Mouse (Mus musculus): ENCODE measurements around the gene Gm9789.
"Not testable (repeated sequence)": the region's sequence is repeated elsewhere in the genome, so short reads cannot be mapped to it uniquely, and the experiment has no call there.

Gm9789 gene

DNA sequence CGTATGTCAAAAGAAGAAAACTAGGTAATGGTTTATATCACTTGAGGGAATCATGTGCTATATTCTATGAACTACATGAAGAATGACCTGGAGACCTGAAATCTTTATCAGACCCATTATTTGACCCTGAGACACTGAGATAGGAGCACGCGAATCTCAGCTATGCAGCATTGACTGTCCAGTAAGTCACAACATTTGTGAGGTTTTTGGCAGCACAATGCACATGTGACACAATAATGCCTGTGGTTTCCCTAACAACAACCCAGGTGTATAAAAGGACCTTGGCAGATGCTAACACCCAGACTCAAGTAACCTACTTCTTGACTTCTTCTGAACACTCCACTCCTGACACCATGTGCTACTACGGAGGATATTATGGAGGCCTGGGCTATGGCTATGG, at the start of gene Gm9789:
TSS of gene Gm9789 (plus strand) at position 301 of the 400 bp plus-strand sequence.
- no peak for DNase-seq

DNA sequence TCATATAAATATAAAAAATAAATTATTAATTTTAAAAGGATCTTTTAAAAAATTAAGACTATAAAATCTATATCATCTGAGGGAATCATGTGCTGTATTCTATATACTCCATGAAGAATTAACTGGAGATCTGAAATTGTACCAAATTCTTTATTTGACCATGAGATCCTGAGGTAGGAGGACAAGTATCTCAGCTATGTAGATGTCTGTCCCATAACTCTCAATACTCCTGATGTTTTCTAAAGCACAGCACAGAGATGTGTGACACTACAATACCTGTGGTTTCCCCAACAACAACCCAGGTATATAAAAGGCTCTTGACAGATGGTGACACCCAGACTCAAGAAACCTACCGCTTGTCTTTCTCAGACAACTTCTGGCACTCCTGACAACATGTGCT, 17.2 kb upstream of the Gm9789 start, which contains the start of gene Gm6358:
TSS of gene Gm6358 (plus strand) at position 301 of the 400 bp plus-strand sequence.
- DNase-seq = no peak

DNA sequence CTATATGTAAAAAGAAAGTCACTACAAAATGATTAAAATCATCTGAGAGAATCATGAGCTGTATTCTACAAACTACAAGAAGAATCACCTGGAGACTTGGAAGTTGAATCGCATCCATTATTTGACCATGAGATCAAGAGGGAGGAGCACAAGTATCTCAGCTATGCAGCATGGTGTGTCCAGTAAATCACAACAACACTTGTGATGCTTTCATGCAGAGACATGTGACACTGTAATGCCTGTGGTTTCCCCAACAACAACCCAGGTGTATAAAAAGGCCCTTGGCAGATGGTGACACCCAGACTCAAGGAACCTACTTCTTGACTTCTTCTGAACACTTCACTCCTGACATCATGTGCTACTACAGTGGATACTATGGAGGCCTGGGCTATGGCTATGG, 7.0 kb upstream of the Gm9789 start, which contains the start of gene Gm10061:
TSS of gene Gm10061 (plus strand) at position 301 of the 400 bp plus-strand sequence.
- no peak for DNase-seq

DNA sequence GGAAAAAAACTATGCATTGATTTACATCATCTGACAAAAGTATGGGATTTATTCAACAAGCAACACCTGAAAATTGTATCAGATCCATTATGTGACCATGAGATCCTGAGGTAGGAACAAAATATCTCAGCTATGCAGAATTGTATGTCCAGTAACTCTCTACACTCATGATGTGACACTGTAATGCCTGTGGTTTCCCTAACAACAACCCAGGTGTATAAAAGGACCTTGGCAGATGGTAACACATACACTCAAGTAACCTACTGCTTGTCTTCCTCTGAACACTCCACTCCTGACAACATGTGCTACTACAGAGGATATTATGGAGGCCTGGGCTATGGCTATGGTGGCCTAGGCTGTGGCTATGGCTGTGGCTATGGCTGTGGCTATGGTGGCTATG, 11.4 kb downstream of the Gm9789 start, which contains the start of gene Gm7735:
TSS of gene Gm7735 (plus strand) at position 301 of the 400 bp plus-strand sequence.
- not testable (repeated sequence) for DNase-seq

DNA sequence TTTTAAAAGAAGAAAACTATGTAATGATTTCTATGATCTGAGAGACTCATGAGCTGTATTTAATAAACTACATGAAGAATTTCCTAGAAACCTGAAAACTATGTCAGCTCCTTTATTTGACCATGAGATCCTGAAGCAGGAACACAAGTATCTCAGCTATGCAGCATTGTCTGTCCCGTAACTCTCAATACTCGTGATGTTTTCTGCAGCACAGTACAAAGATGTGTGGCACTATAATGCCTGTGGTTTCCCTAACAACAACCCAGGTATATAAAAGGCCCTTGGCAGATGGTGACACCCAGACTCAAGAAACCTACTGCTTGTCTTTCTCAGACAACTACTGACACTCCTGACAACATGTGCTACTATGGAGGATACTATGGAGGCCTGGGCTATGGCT, 16.7 kb downstream of the Gm9789 start, which contains the start of gene 1110057P08Rik:
TSS of gene 1110057P08Rik (plus strand) at position 301 of the 400 bp plus-strand sequence.
- no peak for DNase-seq

DNA sequence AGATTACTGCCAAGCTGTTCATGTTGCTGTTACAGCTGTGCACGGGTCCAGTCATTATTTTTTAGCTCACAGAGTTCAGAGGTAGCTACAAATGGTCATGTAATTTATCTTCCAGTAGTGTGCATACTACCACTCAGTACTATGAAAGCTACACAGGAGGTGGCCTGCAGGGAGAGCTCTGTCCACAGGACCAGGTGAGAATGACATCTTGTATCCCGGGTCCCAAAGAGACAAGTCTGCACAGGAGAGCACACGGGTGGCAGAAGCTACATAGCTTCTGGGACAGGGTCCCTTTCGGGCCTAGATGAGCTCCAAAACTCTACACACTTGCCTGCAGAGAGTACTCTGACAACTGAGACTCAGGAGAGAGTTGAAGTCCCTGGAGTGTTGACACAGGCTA, 30.9 kb downstream of the Gm9789 start:
- no peak for DNase-seq

DNA sequence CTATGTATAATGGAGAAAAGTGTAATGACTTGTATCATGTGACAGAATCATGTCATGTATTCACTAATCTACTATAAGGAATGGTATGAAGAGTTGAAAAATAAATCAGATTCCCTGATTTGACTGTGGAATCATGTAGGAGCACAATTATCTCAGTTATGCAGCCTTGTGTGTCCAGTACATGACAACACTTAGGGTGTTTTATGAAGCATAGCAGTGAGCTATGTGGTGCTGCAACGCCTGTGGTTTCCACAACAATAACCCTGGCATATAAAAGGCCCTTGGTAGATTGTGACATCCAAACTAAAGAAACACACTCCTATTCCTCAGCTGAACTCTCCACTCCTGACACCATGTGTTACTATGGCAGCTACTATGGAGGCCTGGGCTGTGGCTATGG, 47.8 kb downstream of the Gm9789 start, which contains the start of gene Krtap20-2:
TSS of gene Krtap20-2 (plus strand) at position 301 of the 400 bp plus-strand sequence.
- no peak for DNase-seq

All from cerebellum, adult 9-10 months (tissue).